Mouse (Mus musculus): ENCODE data around the gene Npas1. TPM values are rescaled to one million over a fixed set of nuclear protein-coding genes. Genes with fewer than 3 reads are reported as not detected.

Gene Npas1
- polyA plus RNA-seq (2016; fragmentation: Nextera tagmentation; extraction: Ambion mirVana): 0.98 and 1.4 TPM in 2 replicates

- Histone ChIP-seq H3K4me3 (peak within 1 kb of the TSS; percentile 55), H3K36me3 (replicated peaks) (no peaks in the 10 kb centered on the region), H3K9me3 (no peaks in the 10 kb centered on the region), H3K27me3 (replicated peaks; ENCODE audit: low read depth, poor library complexity, severe bottlenecking) (peaks cover 53% of the 10 kb centered on the region), H3K27ac (replicated peaks) (no peak within 1 kb of the TSS), H3K4me1 (peaks cover 24% of the 10 kb centered on the region)
- no peak for DNase-seq (ENCODE audit: low spot score)
- WGBS: 85% methylated on average over 8 of the region's 8 CpGs
Observed at GRCm38 (mm10) chr7:16477628-16478027, at the start of gene Npas1. Gene Npas1, minus strand, starts transcription at chr7:16477728.

GRCm38 (mm10) chr7:16525995-16526394 is 48.5 kb upstream of the Npas1 start:
- H3K4me3 ChIP-seq: no peak overlapping the region
- H3K9me3 ChIP-seq: no peaks in the 10 kb centered on the region
- no peak for DNase-seq (ENCODE audit: low spot score)
- H3K36me3 ChIP-seq (replicated peaks): peaks cover 76% of the 10 kb centered on the region
- 91% methylated on average over 2 of the region's 2 CpGs for WGBS
- no peak overlapping the region for H3K27ac ChIP-seq (replicated peaks)
- H3K4me1 ChIP-seq: no peaks in the 10 kb centered on the region
- no peaks in the 10 kb centered on the region for H3K27me3 ChIP-seq (replicated peaks; ENCODE audit: low read depth, poor library complexity, severe bottlenecking)

GRCm38 (mm10) chr7:16525448-16525847 is 47.9 kb upstream of the Npas1 start:
- no peaks in the 10 kb centered on the region for H3K27me3 ChIP-seq (replicated peaks; ENCODE audit: low read depth, poor library complexity, severe bottlenecking)
- no peak overlapping the region for H3K4me3 ChIP-seq
- 89% methylated on average over 3 of the region's 3 CpGs for WGBS
- no peak for DNase-seq (ENCODE audit: low spot score)
- peaks cover 75% of the 10 kb centered on the region for H3K36me3 ChIP-seq (replicated peaks)
- H3K4me1 ChIP-seq: no peaks in the 10 kb centered on the region
- no peaks in the 10 kb centered on the region for H3K9me3 ChIP-seq
- no peak overlapping the region for H3K27ac ChIP-seq (replicated peaks)

GRCm38 (mm10) chr7:16524308-16524707 is 46.8 kb upstream of the Npas1 start:
- whole genome bisulfite sequencing: 74% methylated on average over 2 of the region's 2 CpGs

DNA sequence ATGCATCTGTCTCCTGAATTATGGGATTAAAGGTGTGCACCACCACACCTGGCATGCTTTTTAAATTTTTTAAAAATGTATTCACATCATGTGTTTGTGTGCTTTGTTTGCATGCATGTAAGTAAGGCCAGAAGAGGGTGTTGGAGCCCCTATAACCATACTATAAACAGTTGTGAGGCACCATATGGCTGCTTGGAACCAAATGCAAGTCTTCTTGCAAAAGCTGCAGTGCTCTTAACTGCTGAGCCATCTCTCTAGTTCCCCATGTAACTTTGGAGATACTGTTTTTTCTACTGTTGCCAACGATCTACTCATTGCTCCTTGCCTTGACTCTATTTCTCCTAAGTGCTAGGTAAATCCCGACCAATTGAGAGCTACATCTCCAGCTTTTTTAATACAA is 41.8 kb upstream of the Npas1 start:
- H3K4me1 ChIP-seq: no peaks in the 10 kb centered on the region
- WGBS: 94% methylated on average over 2 of the region's 2 CpGs
- peaks cover 70% of the 10 kb centered on the region for H3K36me3 ChIP-seq (replicated peaks)
- H3K9me3 ChIP-seq: no peaks in the 10 kb centered on the region
- no peak overlapping the region for H3K4me3 ChIP-seq
- H3K27me3 ChIP-seq (replicated peaks; ENCODE audit: low read depth, poor library complexity, severe bottlenecking): no peaks in the 10 kb centered on the region
- DNase-seq (ENCODE audit: low spot score): no peak
- H3K27ac ChIP-seq (replicated peaks): no peak overlapping the region

More at GRCm38 (mm10) chr7:16524308-16524707, 46.8 kb upstream of the Npas1 start:
- Histone ChIP-seq H3K9me3 (no peaks in the 10 kb centered on the region), H3K4me1 (no peaks in the 10 kb centered on the region), H3K27ac (replicated peaks) (no peak overlapping the region), H3K4me3 (no peak overlapping the region), H3K27me3 (replicated peaks; ENCODE audit: low read depth, poor library complexity, severe bottlenecking) (no peaks in the 10 kb centered on the region), H3K36me3 (replicated peaks) (peaks cover 72% of the 10 kb centered on the region)
- DNase-seq (ENCODE audit: low spot score): no peak

DNA sequence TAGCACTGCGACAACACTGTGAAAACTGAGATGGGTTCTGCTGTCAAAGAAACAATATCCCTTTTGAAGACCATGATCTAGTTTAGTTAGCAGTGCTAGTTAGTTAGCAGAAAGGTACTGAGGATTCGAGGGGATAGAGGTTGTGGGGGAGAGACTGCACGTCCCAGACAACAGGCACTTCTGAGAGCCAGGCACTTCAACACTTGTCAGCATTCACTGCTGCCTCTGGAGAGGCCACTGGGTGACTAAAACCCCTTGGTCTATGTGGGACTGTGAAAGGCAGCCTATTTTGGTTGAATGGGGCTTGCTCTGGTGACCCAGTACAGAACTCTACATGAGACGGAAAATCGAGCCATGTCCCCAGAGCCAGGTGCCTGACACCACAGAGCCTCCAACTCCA is 39.7 kb upstream of the Npas1 start:
- peaks cover 78% of the 10 kb centered on the region for H3K36me3 ChIP-seq (replicated peaks)
- H3K4me1 ChIP-seq: no peaks in the 10 kb centered on the region
- H3K27me3 ChIP-seq (replicated peaks; ENCODE audit: low read depth, poor library complexity, severe bottlenecking): no peaks in the 10 kb centered on the region
- H3K4me3 ChIP-seq: no peak overlapping the region
- no peaks in the 10 kb centered on the region for H3K9me3 ChIP-seq
- no peak overlapping the region for H3K27ac ChIP-seq (replicated peaks)
- DNase-seq (ENCODE audit: low spot score): no peak
- 92% methylated on average over 5 of the region's 5 CpGs for WGBS

DNA sequence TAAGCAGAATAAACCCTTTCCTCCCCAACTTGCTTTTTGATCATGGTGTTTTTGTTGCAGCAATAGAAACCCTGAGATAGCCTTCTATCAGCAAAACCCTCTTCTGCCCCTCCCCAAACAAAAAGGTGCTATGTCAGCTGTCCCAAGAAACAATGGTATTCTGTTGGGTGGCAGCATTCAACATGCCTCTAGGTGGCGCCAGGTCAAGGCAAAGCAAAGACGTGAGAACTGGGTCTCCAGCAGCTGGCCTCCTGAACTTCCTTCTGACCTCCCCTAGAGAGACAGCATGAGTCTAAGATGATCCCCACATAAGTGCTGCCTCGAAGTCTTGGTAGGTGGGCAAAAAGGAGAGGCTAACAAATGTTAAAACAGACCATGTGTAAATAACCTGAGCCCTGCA is 29.8 kb upstream of the Npas1 start:
- DNase-seq (ENCODE audit: low spot score): peak; percentile 55

DNA sequence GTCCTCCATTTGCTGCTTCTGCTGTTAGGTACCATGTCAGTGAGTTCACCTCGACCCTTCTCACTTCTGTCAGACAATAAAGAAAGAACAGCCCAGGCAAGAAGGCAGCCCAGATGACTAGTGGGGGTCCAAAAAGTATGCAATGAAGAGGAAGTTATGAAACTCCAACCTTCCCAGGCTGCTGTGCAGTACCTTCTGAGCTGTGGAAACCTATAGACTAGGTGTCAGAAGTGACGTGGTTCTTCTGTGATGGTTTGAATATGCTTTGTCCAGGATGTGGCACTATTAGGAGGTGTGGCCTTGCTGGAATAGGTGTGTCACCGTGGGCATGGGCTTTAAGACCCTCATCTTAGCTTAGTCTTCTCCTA is 27.7 kb upstream of the Npas1 start:
- Histone ChIP-seq H3K27me3 (replicated peaks; ENCODE audit: low read depth, poor library complexity, severe bottlenecking) (no peaks in the 10 kb centered on the region), H3K27ac (replicated peaks) (no peak overlapping the region), H3K4me1 (no peaks in the 10 kb centered on the region), H3K4me3 (no peak overlapping the region), H3K36me3 (replicated peaks) (peaks cover 97% of the 10 kb centered on the region), H3K9me3 (no peaks in the 10 kb centered on the region)
- WGBS: 88% methylated on average over 3 of the region's 3 CpGs
- no peak for DNase-seq (ENCODE audit: low spot score)

More for the DNA sequence above, 29.8 kb upstream of the Npas1 start:
- Histone ChIP-seq H3K4me1 (no peaks in the 10 kb centered on the region), H3K4me3 (no peak overlapping the region), H3K36me3 (replicated peaks) (peaks cover 97% of the 10 kb centered on the region), H3K27ac (replicated peaks) (no peak overlapping the region), H3K27me3 (replicated peaks; ENCODE audit: low read depth, poor library complexity, severe bottlenecking) (no peaks in the 10 kb centered on the region), H3K9me3 (no peaks in the 10 kb centered on the region)
- WGBS: 26% methylated on average over 3 of the region's 3 CpGs

DNA sequence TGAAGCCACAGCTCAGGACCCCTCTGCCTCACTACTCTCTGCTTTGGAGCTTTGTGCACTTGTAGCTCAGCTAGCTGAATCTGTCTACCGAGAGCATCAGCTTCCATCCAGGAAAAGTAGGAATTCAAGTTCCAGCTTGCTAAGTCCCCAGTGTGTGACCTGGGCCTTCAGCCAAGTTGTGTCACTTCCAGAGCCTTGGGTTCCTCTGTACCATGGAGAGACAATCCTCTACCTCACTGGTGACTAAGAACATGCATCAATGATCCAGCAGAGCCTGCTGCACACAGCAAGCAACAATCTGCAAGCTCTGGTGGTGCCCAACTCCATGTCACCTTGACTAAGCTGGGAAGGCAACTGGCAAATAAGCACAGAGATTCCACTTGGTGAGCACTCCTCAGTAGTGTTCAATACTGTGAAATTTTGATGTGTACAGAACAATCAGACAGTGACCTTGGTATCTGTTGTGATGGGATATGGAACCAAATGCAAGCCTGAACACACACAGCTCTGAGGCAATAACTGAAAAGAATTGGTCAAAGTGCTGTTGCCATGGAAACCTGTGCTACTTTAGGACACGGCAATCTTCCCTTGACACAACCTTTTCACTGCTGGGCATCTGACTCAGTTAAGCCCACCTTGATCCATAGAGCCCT is 27.2 kb upstream of the Npas1 start:
- no peak overlapping the region for H3K27ac ChIP-seq (replicated peaks)
- H3K9me3 ChIP-seq: no peaks in the 10 kb centered on the region
- no peaks in the 10 kb centered on the region for H3K27me3 ChIP-seq (replicated peaks; ENCODE audit: low read depth, poor library complexity, severe bottlenecking)
- 86% methylated on average over 2 of the region's 2 CpGs for WGBS
- no peak overlapping the region for H3K4me3 ChIP-seq
- DNase-seq (ENCODE audit: low spot score): no peak
- H3K36me3 ChIP-seq (replicated peaks): peaks cover 95% of the 10 kb centered on the region
- H3K4me1 ChIP-seq: no peaks in the 10 kb centered on the region

DNA sequence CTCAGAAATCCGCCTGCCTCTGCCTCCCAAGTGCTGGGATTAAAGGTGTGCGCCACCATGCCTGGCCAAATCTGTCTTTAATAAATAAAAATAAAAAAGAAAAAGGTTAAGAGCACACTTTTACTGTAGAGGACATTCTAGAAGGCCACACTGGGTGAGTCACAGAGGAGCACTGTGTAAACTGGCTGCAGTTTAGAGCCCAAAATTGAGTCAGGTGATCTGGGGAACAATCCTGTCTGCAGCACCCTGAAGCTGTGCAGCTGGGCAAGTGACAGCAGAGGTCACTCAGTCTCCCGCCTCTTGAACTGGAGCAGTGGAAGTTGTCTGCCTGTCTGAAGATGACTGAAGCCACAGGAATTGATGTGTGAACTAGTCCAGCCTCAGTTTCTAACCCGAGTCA is 24.0 kb upstream of the Npas1 start:
- H3K36me3 ChIP-seq (replicated peaks): peaks cover 95% of the 10 kb centered on the region
- H3K4me3 ChIP-seq: no peak overlapping the region
- 95% methylated on average over 4 of the region's 4 CpGs for WGBS
- no peak for DNase-seq (ENCODE audit: low spot score)
- no peak overlapping the region for H3K27ac ChIP-seq (replicated peaks)
- H3K9me3 ChIP-seq: no peaks in the 10 kb centered on the region
- no peaks in the 10 kb centered on the region for H3K27me3 ChIP-seq (replicated peaks; ENCODE audit: low read depth, poor library complexity, severe bottlenecking)
- no peaks in the 10 kb centered on the region for H3K4me1 ChIP-seq

- Histone ChIP-seq H3K36me3 (replicated peaks) (peaks cover 92% of the 10 kb centered on the region), H3K27ac (replicated peaks) (no peak overlapping the region), H3K4me3 (no peak overlapping the region), H3K9me3 (no peaks in the 10 kb centered on the region), H3K4me1 (no peaks in the 10 kb centered on the region), H3K27me3 (replicated peaks; ENCODE audit: low read depth, poor library complexity, severe bottlenecking) (no peaks in the 10 kb centered on the region)
- WGBS: 86% methylated on average over 6 of the region's 6 CpGs
- no peak for DNase-seq (ENCODE audit: low spot score)
Observed at GRCm38 (mm10) chr7:16499671-16500104, 22.2 kb upstream of the Npas1 start.

DNA sequence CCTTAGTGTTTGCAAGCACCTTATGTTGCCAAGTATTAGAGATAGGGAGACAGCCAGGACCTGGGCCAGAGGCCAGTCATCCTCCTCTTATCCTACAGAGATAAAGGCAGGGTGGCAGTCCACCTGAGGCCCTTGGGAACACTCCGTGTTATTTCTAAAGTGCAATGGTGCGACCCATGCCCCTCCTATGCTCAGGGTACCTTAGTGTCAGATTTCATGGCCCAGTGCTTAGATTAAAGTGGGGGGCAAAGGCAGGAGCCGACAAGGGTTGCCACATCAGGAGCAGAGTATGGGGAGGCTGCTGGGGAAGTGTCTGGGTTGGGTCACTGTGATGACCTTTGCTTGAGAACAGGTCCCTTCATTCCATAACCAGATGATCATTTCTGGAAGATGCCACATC is 18.7 kb upstream of the Npas1 start:
- Histone ChIP-seq H3K27me3 (replicated peaks; ENCODE audit: low read depth, poor library complexity, severe bottlenecking) (no peaks in the 10 kb centered on the region), H3K36me3 (replicated peaks) (peaks cover 58% of the 10 kb centered on the region), H3K4me1 (0 out of 2 replicates have a peak, but pooled peaks cover 2% of the 10 kb centered on the region), H3K4me3 (no peak overlapping the region), H3K9me3 (no peaks in the 10 kb centered on the region), H3K27ac (replicated peaks) (no peak overlapping the region)
- no peak for DNase-seq (ENCODE audit: low spot score)
- WGBS: 90% methylated on average over 3 of the region's 3 CpGs

- no peaks in the 10 kb centered on the region for H3K9me3 ChIP-seq
- H3K4me3 ChIP-seq: no peak overlapping the region
- H3K27me3 ChIP-seq (replicated peaks; ENCODE audit: low read depth, poor library complexity, severe bottlenecking): no peaks in the 10 kb centered on the region
- H3K36me3 ChIP-seq (replicated peaks): peaks cover 34% of the 10 kb centered on the region
- H3K4me1 ChIP-seq: 0 out of 2 replicates have a peak, but pooled peaks cover 2% of the 10 kb centered on the region
- peak; percentile 47 for DNase-seq (ENCODE audit: low spot score)
- WGBS: 38% methylated on average over 2 of the region's 2 CpGs
- no peak overlapping the region for H3K27ac ChIP-seq (replicated peaks)
Observed at GRCm38 (mm10) chr7:16493361-16493760, 15.8 kb upstream of the Npas1 start.

All from embryonic facial prominence, embryonic 10.5 days (tissue).